In genomic region chr6:84143328-84143727, GRCm38 (mm10) we compare ENCODE assay signal across 17 mouse cellular contexts.
DNase-seq lines count a peak whose midpoint lies in the region; ATAC-seq and TF ChIP-seq lines count a peak whose summit lies in the region.
"Had no signal": no experiment of that assay in that cellular context is flagged by ENCODE, and none has a peak within 500 bp of the region (broad histone marks: within the 10 kb centered on the region; RNA-seq: fewer than 3 reads in every experiment).

No protein-coding gene starts in this region.

- H3K4me3 ChIP-seq in forebrain, embryonic 10.5 days, result no peak overlapping the region
- H3K4me3 ChIP-seq in forebrain, postnatal 0 days (ENCODE audit: low read depth, low read length), result no peak overlapping the region
- H3K4me3 ChIP-seq in intestine, embryonic 15.5 days (replicated peaks), result no peak overlapping the region
- no peak overlapping the region for H3K4me3 ChIP-seq in intestine, postnatal 0 days (ENCODE audit: low read depth, low read length)
- no peak overlapping the region for H3K4me3 ChIP-seq in embryonic facial prominence, embryonic 10.5 days
- H3K4me3 ChIP-seq in limb, embryonic 10.5 days, result no peak overlapping the region
- H3K4me3 ChIP-seq: gastrocnemius, adult 2 months; midbrain, embryonic 12.5 days; neural tube, embryonic 13.5 days had no signal

- no peak for TF ChIP-seq CTCF in forebrain, postnatal 0 days (IDR thresholded peaks at IDR 0.05; ENCODE audit: low read depth)
- TF ChIP-seq CTCF in intestine, postnatal 0 days (IDR thresholded peaks at IDR 0.05; ENCODE audit: low read depth), result no peak

- 77% methylated on average over 1 of the region's 1 CpGs for WGBS in forebrain, embryonic 10.5 days
- 71% methylated on average over 1 of the region's 1 CpGs for WGBS in forebrain, postnatal 0 days
- 67% methylated on average over 1 of the region's 1 CpGs for WGBS in intestine, embryonic 15.5 days
- WGBS in intestine, postnatal 0 days, result 53% methylated on average over 1 of the region's 1 CpGs
- WGBS in embryonic facial prominence, embryonic 10.5 days, result 85% methylated on average over 1 of the region's 1 CpGs
- WGBS in limb, embryonic 10.5 days, result 76% methylated on average over 1 of the region's 1 CpGs

- H3K27ac ChIP-seq in forebrain, embryonic 10.5 days, result peak overlapping the region; percentile 44; the same call in 1 of the 2 replicates
- no peak overlapping the region for H3K27ac ChIP-seq in forebrain, postnatal 0 days (ENCODE audit: low read depth, low read length)
- 0 out of 2 replicates have a peak overlapping the region, but pooled peaks have one; percentile 6 for H3K27ac ChIP-seq in intestine, embryonic 15.5 days
- H3K27ac ChIP-seq in intestine, postnatal 0 days (ENCODE audit: low read depth, low read length), result no peak overlapping the region
- H3K27ac ChIP-seq in embryonic facial prominence, embryonic 10.5 days (replicated peaks), result peak overlapping the region; percentile 75
- H3K27ac ChIP-seq in limb, embryonic 10.5 days, result peak overlapping the region; percentile 86
- H3K27ac ChIP-seq: gastrocnemius, adult 2 months; hindbrain, embryonic 14.5 days; kidney, postnatal 0 days; liver, embryonic 14.5 days; macrophage; midbrain, embryonic 12.5 days; neural tube, embryonic 13.5 days had no signal

- no peaks in the 10 kb centered on the region for H3K36me3 ChIP-seq in forebrain, embryonic 10.5 days (replicated peaks)
- no peaks in the 10 kb centered on the region for H3K36me3 ChIP-seq in forebrain, postnatal 0 days (ENCODE audit: insufficient read depth)
- no peaks in the 10 kb centered on the region for H3K36me3 ChIP-seq in intestine, embryonic 15.5 days
- H3K36me3 ChIP-seq in intestine, postnatal 0 days (ENCODE audit: control insufficient read depth, insufficient read depth), result no peaks in the 10 kb centered on the region
- no peaks in the 10 kb centered on the region for H3K36me3 ChIP-seq in embryonic facial prominence, embryonic 10.5 days (replicated peaks)
- H3K36me3 ChIP-seq in limb, embryonic 10.5 days, result no peaks in the 10 kb centered on the region
- H3K36me3 ChIP-seq: G1E; midbrain, embryonic 12.5 days; neural tube, embryonic 13.5 days had no signal

- ATAC-seq in forebrain, postnatal 0 days, result no peak
- ATAC-seq in intestine, embryonic 15.5 days, result no peak
- ATAC-seq in intestine, postnatal 0 days, result no peak

- H3K9me3 ChIP-seq in forebrain, embryonic 10.5 days, result no peaks in the 10 kb centered on the region
- no peaks in the 10 kb centered on the region for H3K9me3 ChIP-seq in forebrain, postnatal 0 days (ENCODE audit: low read length)
- H3K9me3 ChIP-seq in intestine, embryonic 15.5 days, result no peaks in the 10 kb centered on the region
- H3K9me3 ChIP-seq in intestine, postnatal 0 days (ENCODE audit: control insufficient read depth), result no peaks in the 10 kb centered on the region
- no peaks in the 10 kb centered on the region for H3K9me3 ChIP-seq in embryonic facial prominence, embryonic 10.5 days
- no peaks in the 10 kb centered on the region for H3K9me3 ChIP-seq in limb, embryonic 10.5 days (replicated peaks)
- H3K9me3 ChIP-seq: G1E; midbrain, embryonic 12.5 days; neural tube, embryonic 13.5 days had no signal

- no peaks in the 10 kb centered on the region for H3K27me3 ChIP-seq in forebrain, embryonic 10.5 days (ENCODE audit: poor library complexity, severe bottlenecking)
- no peaks in the 10 kb centered on the region for H3K27me3 ChIP-seq in forebrain, postnatal 0 days (ENCODE audit: insufficient read depth, low read length)
- H3K27me3 ChIP-seq in intestine, embryonic 15.5 days (replicated peaks), result no peaks in the 10 kb centered on the region
- H3K27me3 ChIP-seq in intestine, postnatal 0 days (replicated peaks; ENCODE audit: control insufficient read depth, insufficient read depth, low read length), result no peaks in the 10 kb centered on the region
- no peaks in the 10 kb centered on the region for H3K27me3 ChIP-seq in embryonic facial prominence, embryonic 10.5 days (replicated peaks; ENCODE audit: low read depth, poor library complexity, severe bottlenecking)
- H3K27me3 ChIP-seq in limb, embryonic 10.5 days (ENCODE audit: low read depth, poor library complexity, severe bottlenecking), result no peaks in the 10 kb centered on the region
- H3K27me3 ChIP-seq: neural tube, embryonic 13.5 days had no signal

- H3K4me2 ChIP-seq in forebrain, postnatal 0 days (ENCODE audit: low read depth), result no peak overlapping the region
- H3K4me2 ChIP-seq in intestine, embryonic 15.5 days (replicated peaks), result no peak overlapping the region
- H3K4me2 ChIP-seq in intestine, postnatal 0 days (replicated peaks; ENCODE audit: low read depth), result no peak overlapping the region
- H3K4me2 ChIP-seq: hindbrain, embryonic 14.5 days; midbrain, embryonic 12.5 days; neural tube, embryonic 13.5 days had no signal

- H3K4me1 ChIP-seq in forebrain, embryonic 10.5 days, result peaks cover 19% of the 10 kb centered on the region
- H3K4me1 ChIP-seq in forebrain, postnatal 0 days (ENCODE audit: insufficient read depth), result no peaks in the 10 kb centered on the region
- H3K4me1 ChIP-seq in intestine, embryonic 15.5 days (replicated peaks), result no peaks in the 10 kb centered on the region
- H3K4me1 ChIP-seq in intestine, postnatal 0 days (replicated peaks; ENCODE audit: control insufficient read depth, insufficient read depth, low read length), result no peaks in the 10 kb centered on the region
- H3K4me1 ChIP-seq in embryonic facial prominence, embryonic 10.5 days, result peaks cover 28% of the 10 kb centered on the region
- peaks cover 49% of the 10 kb centered on the region for H3K4me1 ChIP-seq in limb, embryonic 10.5 days
- H3K4me1 ChIP-seq: midbrain, embryonic 12.5 days had no signal

- H3K9ac ChIP-seq in forebrain, postnatal 0 days, result no peak overlapping the region
- H3K9ac ChIP-seq in intestine, embryonic 15.5 days, result no peak overlapping the region
- no peak overlapping the region for H3K9ac ChIP-seq in intestine, postnatal 0 days (ENCODE audit: low read depth, low read length)
- H3K9ac ChIP-seq: hindbrain, embryonic 14.5 days; liver, embryonic 14.5 days; midbrain, embryonic 12.5 days; neural tube, embryonic 13.5 days had no signal

- DNase-seq in forebrain, embryonic 10.5 days (ENCODE audit: extremely low spot score, low spot score), result no peak
- DNase-seq in forebrain, postnatal 0 days, result no peak
- DNase-seq in embryonic facial prominence, embryonic 10.5 days (ENCODE audit: low spot score), result no peak
- no peak for DNase-seq in limb, embryonic 10.5 days (ENCODE audit: low spot score)
- no peak for DNase-seq in cerebellum, postnatal 10 days
- no peak for DNase-seq in urinary bladder, adult 18-20 months (ENCODE audit: low spot score in 2 of 2)
- DNase-seq: cerebellum, adult 2 months had no signal

Comparison
In these comparisons a context has a peak if more than half of its experiments do, and no peak if none do; other contexts are left out.
1. H3K27ac ChIP-seq: peak in forebrain, embryonic 10.5 days (single experiment), intestine, embryonic 15.5 days (single experiment), embryonic facial prominence, embryonic 10.5 days (single experiment) and limb, embryonic 10.5 days (single experiment); none in forebrain, postnatal 0 days (single experiment) and intestine, postnatal 0 days (single experiment).